Mouse (Mus musculus): Measurements from ENCODE around the gene Hoxc10. TPM values are rescaled to one million over a fixed set of nuclear protein-coding genes. Genes with fewer than 3 reads are reported as not detected.

Hoxc10 gene
- polyA plus RNA-seq, 1 experiment from 2014 or later = 0.10 TPM

DNA sequence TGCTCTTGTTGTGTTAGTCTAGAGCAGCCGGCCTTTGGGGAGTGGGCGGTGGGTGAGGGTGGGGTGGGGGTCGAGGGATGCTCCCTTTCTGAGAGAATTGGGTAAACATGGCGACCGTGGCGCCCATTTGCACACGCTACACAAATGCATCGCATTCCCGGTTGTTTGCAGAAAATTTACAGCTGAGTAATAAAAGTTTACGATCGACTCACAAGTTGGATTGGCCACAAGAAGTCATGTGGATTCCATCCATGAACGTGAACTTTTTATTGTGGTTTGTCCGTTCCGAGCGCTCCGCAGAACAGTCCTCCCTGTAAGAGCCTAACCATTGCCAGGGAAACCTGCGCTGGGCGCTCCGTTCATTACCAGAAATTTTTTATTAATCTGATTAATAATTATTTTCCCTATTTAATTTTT, 31.4 kb downstream of the Hoxc10 start, which contains the start of gene Hoxc6:
Gene Hoxc6, plus strand, starts transcription at position 319 of the 417 bp plus-strand sequence.
- Histone ChIP-seq H3K4me1 (ENCODE audit: control insufficient read depth, insufficient read depth, low read length) (peaks cover 19% of the 10 kb centered on the region; the same call in 1 of the 2 replicates), H3K9me3 (replicated peaks; ENCODE audit: control insufficient read depth, low read length) (no peaks in the 10 kb centered on the region), H3K4me2 (peak within 1 kb of the TSS; percentile 89), H3K9ac (ENCODE audit: low read depth, low read length) (no peak within 1 kb of the TSS), H3K27me3 (ENCODE audit: control insufficient read depth, insufficient read depth, low read length) (peaks cover 97% of the 10 kb centered on the region), H3K4me3 (ENCODE audit: low read depth, low read length) (peak within 1 kb of the TSS; percentile 55), H3K36me3 (ENCODE audit: control insufficient read depth, insufficient read depth, low read length) (no peaks in the 10 kb centered on the region), H3K27ac (ENCODE audit: low read depth, low read length) (no peak within 1 kb of the TSS)
- 3% methylated on average over 19 of the region's 19 CpGs for WGBS (ENCODE audit: insufficient replicate concordance)
- no peak for ATAC-seq (replicated peaks; ENCODE audit: insufficient number of reproducible peaks, low FRiP score, low TSS enrichment)

- no peaks in the 10 kb centered on the region for H3K36me3 ChIP-seq (ENCODE audit: control insufficient read depth, insufficient read depth, low read length)
- WGBS (ENCODE audit: insufficient replicate concordance) = under 1% methylated on average over 19 of the region's 19 CpGs
- peak overlapping the region; percentile 89 for H3K4me2 ChIP-seq
- H3K27me3 ChIP-seq (ENCODE audit: control insufficient read depth, insufficient read depth, low read length) = peaks cover 98% of the 10 kb centered on the region
- peak overlapping the region; percentile 55 for H3K4me3 ChIP-seq (ENCODE audit: low read depth, low read length)
- ATAC-seq (replicated peaks; ENCODE audit: insufficient number of reproducible peaks, low FRiP score, low TSS enrichment) = no peak
- no peaks in the 10 kb centered on the region for H3K9me3 ChIP-seq (replicated peaks; ENCODE audit: control insufficient read depth, low read length)
- no peak overlapping the region for H3K27ac ChIP-seq (ENCODE audit: low read depth, low read length)
- peaks cover 19% of the 10 kb centered on the region; the same call in 1 of the 2 replicates for H3K4me1 ChIP-seq (ENCODE audit: control insufficient read depth, insufficient read depth, low read length)
- no peak overlapping the region for H3K9ac ChIP-seq (ENCODE audit: low read depth, low read length)
These were observed 32.1 kb downstream of the Hoxc10 start for GRCm38 (mm10) chr15:102998608-102999182.

DNA sequence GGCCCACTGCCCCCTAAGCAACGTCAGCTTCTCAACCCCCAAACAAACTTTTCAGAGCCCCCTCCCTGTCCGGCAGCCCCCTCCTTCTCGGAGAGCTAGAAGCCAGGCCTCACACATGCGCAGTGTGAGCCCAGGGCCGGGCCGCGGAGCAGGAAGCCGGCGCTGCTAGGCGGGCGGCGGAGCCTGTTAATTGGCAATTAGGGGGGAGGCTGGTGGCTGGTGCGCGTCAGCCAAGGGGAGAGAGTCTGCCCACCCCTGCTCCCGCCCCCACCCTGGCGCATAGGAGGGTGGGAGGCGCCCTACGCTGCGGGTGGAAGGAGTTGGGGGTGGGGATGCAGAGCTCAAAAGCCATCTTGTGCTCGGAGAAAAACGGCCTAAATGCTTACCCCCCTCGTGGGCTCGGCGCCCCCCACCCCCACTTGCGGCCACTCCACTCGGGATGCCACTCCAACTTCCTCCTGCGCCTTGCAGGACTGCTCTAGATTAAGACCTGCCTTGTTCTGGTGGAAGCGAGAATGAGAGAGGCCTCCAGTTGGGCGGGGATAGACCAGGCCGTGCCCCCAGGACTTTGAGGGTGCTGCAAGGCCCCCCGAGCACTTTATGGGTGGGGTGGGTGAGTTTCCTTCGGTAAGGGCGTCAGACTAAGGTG, 32.7 kb downstream of the Hoxc10 start:
- H3K9ac ChIP-seq (ENCODE audit: low read depth, low read length) = peak overlapping the region; percentile 71
- H3K36me3 ChIP-seq (ENCODE audit: control insufficient read depth, insufficient read depth, low read length) = no peaks in the 10 kb centered on the region
- peaks cover 19% of the 10 kb centered on the region; the same call in 1 of the 2 replicates for H3K4me1 ChIP-seq (ENCODE audit: control insufficient read depth, insufficient read depth, low read length)
- 1% methylated on average over 29 of the region's 33 CpGs for WGBS (ENCODE audit: insufficient replicate concordance)
- peak overlapping the region; percentile 89 for H3K4me2 ChIP-seq
- H3K27me3 ChIP-seq (ENCODE audit: control insufficient read depth, insufficient read depth, low read length) = peaks cover 98% of the 10 kb centered on the region
- no peak overlapping the region for H3K27ac ChIP-seq (ENCODE audit: low read depth, low read length)
- peak; percentile 49 for ATAC-seq (replicated peaks; ENCODE audit: insufficient number of reproducible peaks, low FRiP score, low TSS enrichment)
- no peaks in the 10 kb centered on the region for H3K9me3 ChIP-seq (replicated peaks; ENCODE audit: control insufficient read depth, low read length)
- H3K4me3 ChIP-seq (ENCODE audit: low read depth, low read length) = peak overlapping the region; percentile 55

DNA sequence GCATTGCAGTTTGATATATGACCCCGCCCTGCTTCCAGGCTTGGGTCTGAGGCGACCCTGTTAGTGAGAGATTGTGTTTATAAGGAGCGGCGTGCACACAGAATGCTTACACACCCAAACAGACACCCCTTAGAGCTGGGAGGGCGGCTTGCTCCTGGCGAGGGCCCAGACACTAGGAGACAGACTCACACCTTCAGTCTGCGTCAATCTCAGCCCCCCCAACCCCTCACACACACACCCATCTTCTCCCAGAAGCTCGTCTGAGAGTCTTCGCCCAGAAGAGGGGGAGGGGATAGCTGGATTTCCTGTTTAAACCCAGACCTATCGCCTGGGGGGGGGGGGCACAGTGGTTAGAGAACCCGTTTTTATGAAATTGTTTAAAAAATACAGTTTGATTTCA, 33.4 kb downstream of the Hoxc10 start:
- peak overlapping the region; percentile 55; the same call in 1 of the 2 replicates for H3K4me3 ChIP-seq (ENCODE audit: low read depth, low read length)
- WGBS (ENCODE audit: insufficient replicate concordance) = 5% methylated on average over 9 of the region's 11 CpGs

GRCm38 (mm10) chr15:103000501-103000901, 33.9 kb downstream of the Hoxc10 start:
- Histone ChIP-seq H3K9ac (ENCODE audit: low read depth, low read length) (peak overlapping the region; percentile 29), H3K4me3 (ENCODE audit: low read depth, low read length) (peak overlapping the region; percentile 11; the same call in 1 of the 2 replicates), H3K27ac (ENCODE audit: low read depth, low read length) (no peak overlapping the region), H3K4me2 (peak overlapping the region; percentile 58), H3K27me3 (ENCODE audit: control insufficient read depth, insufficient read depth, low read length) (peaks cover 98% of the 10 kb centered on the region), H3K9me3 (replicated peaks; ENCODE audit: control insufficient read depth, low read length) (no peaks in the 10 kb centered on the region), H3K4me1 (ENCODE audit: control insufficient read depth, insufficient read depth, low read length) (peaks cover 19% of the 10 kb centered on the region; the same call in 1 of the 2 replicates), H3K36me3 (ENCODE audit: control insufficient read depth, insufficient read depth, low read length) (no peaks in the 10 kb centered on the region)
- WGBS (ENCODE audit: insufficient replicate concordance) = 2% methylated on average over 24 of the region's 24 CpGs
- no peak for ATAC-seq (replicated peaks; ENCODE audit: insufficient number of reproducible peaks, low FRiP score, low TSS enrichment)

More for the DNA sequence above, 33.4 kb downstream of the Hoxc10 start:
- Histone ChIP-seq H3K4me2 (peak overlapping the region; percentile 89), H3K27ac (ENCODE audit: low read depth, low read length) (no peak overlapping the region), H3K36me3 (ENCODE audit: control insufficient read depth, insufficient read depth, low read length) (no peaks in the 10 kb centered on the region), H3K9ac (ENCODE audit: low read depth, low read length) (no peak overlapping the region), H3K27me3 (ENCODE audit: control insufficient read depth, insufficient read depth, low read length) (peaks cover 98% of the 10 kb centered on the region), H3K9me3 (replicated peaks; ENCODE audit: control insufficient read depth, low read length) (no peaks in the 10 kb centered on the region), H3K4me1 (ENCODE audit: control insufficient read depth, insufficient read depth, low read length) (peaks cover 19% of the 10 kb centered on the region; the same call in 1 of the 2 replicates)
- ATAC-seq (replicated peaks; ENCODE audit: insufficient number of reproducible peaks, low FRiP score, low TSS enrichment) = peak; percentile 42; the same call in 1 of the 2 replicates

DNA sequence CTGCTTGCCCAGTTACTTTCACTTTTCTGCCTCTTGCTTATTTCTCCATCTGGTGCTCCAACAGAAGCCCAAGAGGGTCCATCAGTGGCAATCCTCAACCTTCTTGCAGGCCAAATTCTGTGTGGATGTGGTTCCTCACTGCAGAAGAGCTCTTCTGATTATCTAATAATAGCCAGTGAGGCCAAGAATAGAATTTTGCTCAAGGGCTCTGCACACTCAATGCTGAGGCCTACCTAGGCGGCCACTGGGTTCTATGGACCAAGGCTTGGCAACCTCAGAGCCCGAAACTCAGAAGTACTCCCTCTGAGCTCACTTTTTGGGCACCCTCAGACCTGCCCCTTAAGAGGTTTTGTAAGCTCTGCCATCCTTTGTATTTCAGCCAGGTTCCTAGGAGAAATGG, 34.8 kb downstream of the Hoxc10 start:
- Histone ChIP-seq H3K27ac (ENCODE audit: low read depth, low read length) (no peak overlapping the region), H3K36me3 (ENCODE audit: control insufficient read depth, insufficient read depth, low read length) (no peaks in the 10 kb centered on the region), H3K9ac (ENCODE audit: low read depth, low read length) (no peak overlapping the region), H3K4me2 (peak overlapping the region; percentile 34; the same call in 1 of the 2 replicates), H3K27me3 (ENCODE audit: control insufficient read depth, insufficient read depth, low read length) (peaks cover 98% of the 10 kb centered on the region), H3K9me3 (replicated peaks; ENCODE audit: control insufficient read depth, low read length) (no peaks in the 10 kb centered on the region), H3K4me3 (ENCODE audit: low read depth, low read length) (no peak overlapping the region), H3K4me1 (ENCODE audit: control insufficient read depth, insufficient read depth, low read length) (peaks cover 19% of the 10 kb centered on the region; the same call in 1 of the 2 replicates)
- no peak for ATAC-seq (replicated peaks; ENCODE audit: insufficient number of reproducible peaks, low FRiP score, low TSS enrichment)
- 24% methylated on average over 2 of the region's 2 CpGs for WGBS (ENCODE audit: insufficient replicate concordance)

- 13% methylated on average over 4 of the region's 4 CpGs for WGBS (ENCODE audit: insufficient replicate concordance)
- H3K4me2 ChIP-seq = no peak overlapping the region
- peaks cover 99% of the 10 kb centered on the region for H3K27me3 ChIP-seq (ENCODE audit: control insufficient read depth, insufficient read depth, low read length)
- no peak for ATAC-seq (replicated peaks; ENCODE audit: insufficient number of reproducible peaks, low FRiP score, low TSS enrichment)
- H3K9me3 ChIP-seq (replicated peaks; ENCODE audit: control insufficient read depth, low read length) = no peaks in the 10 kb centered on the region
- H3K4me3 ChIP-seq (ENCODE audit: low read depth, low read length) = no peak overlapping the region
- peaks cover 19% of the 10 kb centered on the region; the same call in 1 of the 2 replicates for H3K4me1 ChIP-seq (ENCODE audit: control insufficient read depth, insufficient read depth, low read length)
- no peak overlapping the region for H3K9ac ChIP-seq (ENCODE audit: low read depth, low read length)
- no peaks in the 10 kb centered on the region for H3K36me3 ChIP-seq (ENCODE audit: control insufficient read depth, insufficient read depth, low read length)
- no peak overlapping the region for H3K27ac ChIP-seq (ENCODE audit: low read depth, low read length)
These were observed 35.6 kb downstream of the Hoxc10 start for GRCm38 (mm10) chr15:103002156-103002555.

DNA sequence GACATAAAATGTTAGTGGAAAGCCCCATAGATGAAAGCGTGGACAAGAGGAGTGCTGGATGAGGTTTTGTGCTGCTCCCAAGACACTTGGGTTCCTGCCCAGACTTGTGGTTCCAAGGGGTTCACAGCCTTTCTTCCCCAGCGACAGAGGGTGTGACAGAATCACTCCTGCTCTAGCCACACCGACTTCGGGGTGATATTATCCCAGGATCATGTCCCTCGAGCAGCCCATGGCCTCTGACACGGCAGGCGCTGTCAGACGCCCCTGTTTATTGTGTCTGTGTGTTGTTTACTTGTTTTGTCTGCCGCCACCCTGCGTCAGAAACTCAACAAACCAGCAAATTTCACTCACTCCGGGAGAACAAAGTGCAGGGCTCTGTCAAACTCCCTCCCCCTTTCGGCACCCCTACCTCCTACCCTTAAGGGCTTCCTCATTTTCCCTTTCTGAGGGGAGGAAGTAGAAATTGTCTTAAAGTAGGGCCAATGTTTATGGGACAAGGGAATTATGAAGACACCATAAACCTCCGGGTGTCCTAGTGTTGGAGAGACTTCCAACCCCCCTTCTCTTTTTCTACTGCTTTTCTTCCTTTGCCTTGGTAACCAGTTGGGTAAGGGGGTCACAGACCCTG, 36.3 kb downstream of the Hoxc10 start:
- Histone ChIP-seq H3K36me3 (ENCODE audit: control insufficient read depth, insufficient read depth, low read length) (no peaks in the 10 kb centered on the region), H3K4me1 (ENCODE audit: control insufficient read depth, insufficient read depth, low read length) (peaks cover 19% of the 10 kb centered on the region; the same call in 1 of the 2 replicates), H3K4me3 (ENCODE audit: low read depth, low read length) (no peak overlapping the region), H3K27ac (ENCODE audit: low read depth, low read length) (no peak overlapping the region), H3K27me3 (ENCODE audit: control insufficient read depth, insufficient read depth, low read length) (peaks cover 99% of the 10 kb centered on the region), H3K9me3 (replicated peaks; ENCODE audit: control insufficient read depth, low read length) (no peaks in the 10 kb centered on the region), H3K4me2 (no peak overlapping the region), H3K9ac (ENCODE audit: low read depth, low read length) (no peak overlapping the region)
- 5% methylated on average over 13 of the region's 13 CpGs for WGBS (ENCODE audit: insufficient replicate concordance)
- ATAC-seq (replicated peaks; ENCODE audit: insufficient number of reproducible peaks, low FRiP score, low TSS enrichment) = no peak

Data from heart, embryonic 11.5 days (tissue).